Comparison of ENCODE assay signal across 30 mouse cellular contexts in the genomic region with DNA sequence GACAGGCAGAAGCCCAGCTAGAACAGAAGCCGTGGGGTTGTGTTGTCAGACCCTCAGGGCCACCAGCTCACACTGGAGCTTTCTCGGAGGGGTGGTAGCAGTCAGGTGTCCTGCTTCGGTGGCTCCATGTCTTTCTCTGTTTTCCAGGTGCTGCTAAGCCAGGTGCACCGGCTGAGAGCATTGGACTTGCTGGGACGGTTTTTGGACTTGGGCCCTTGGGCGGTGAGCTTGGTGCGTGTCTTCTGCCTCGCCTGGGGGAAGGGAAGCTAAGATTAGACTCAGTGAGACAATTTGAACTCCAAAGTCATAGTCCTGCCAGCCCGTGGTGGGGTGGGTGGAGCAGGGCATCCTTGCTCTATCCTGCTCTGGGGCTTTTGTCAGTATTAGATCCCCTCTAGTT.
DNase-seq lines count a peak whose midpoint lies in the region; ATAC-seq and TF ChIP-seq lines count a peak whose summit lies in the region.
"Had no signal": no experiment of that assay in that cellular context is flagged by ENCODE, and none has a peak within 500 bp of the region (broad histone marks: within the 10 kb centered on the region; RNA-seq: fewer than 3 reads in every experiment).

No protein-coding gene starts in this region.

- peak; percentile 39 for DNase-seq in gastrocnemius, adult 18-20 months (ENCODE audit: low spot score)
- no peak for DNase-seq in gastrocnemius, postnatal 25 days
- DNase-seq in kidney, adult 2 months = peak; percentile 45
- peak; percentile 41 to 73 for DNase-seq in kidney, postnatal 25 days
- DNase-seq in urinary bladder, adult 2 months (ENCODE audit: low spot score) = no peak
- DNase-seq: adrenal gland, postnatal 25 days; B cell, adult 2 months; forebrain, postnatal 0 days; heart, postnatal 14 days; layer of hippocampus, postnatal 36 days; liver, embryonic 13.5 days; lung, adult 18-20 months; lung, postnatal 4 days; right cerebral cortex, adult 18-20 months; thymus, adult 2 months; thymus, postnatal 4 days had no signal

- no peaks in the 10 kb centered on the region for H3K9me3 ChIP-seq in kidney, embryonic 16.5 days (ENCODE audit: low read length)
- H3K9me3 ChIP-seq: embryonic facial prominence, embryonic 10.5 days; embryonic facial prominence, embryonic 15.5 days; forebrain, embryonic 12.5 days; hindbrain, embryonic 10.5 days; hindbrain, embryonic 15.5 days; limb, embryonic 10.5 days; limb, embryonic 15.5 days; liver, embryonic 13.5 days; megakaryocyte, embryonic 14.5 days; midbrain, embryonic 12.5 days; neural tube, embryonic 12.5 days had no signal

- no peaks in the 10 kb centered on the region for H3K4me1 ChIP-seq in kidney, adult 2 months (ENCODE audit: control insufficient read depth, insufficient read depth, low read length)
- no peaks in the 10 kb centered on the region for H3K4me1 ChIP-seq in kidney, embryonic 16.5 days (ENCODE audit: insufficient read depth, low read length)
- H3K4me1 ChIP-seq: embryonic facial prominence, embryonic 15.5 days; limb, embryonic 15.5 days had no signal

- H3K36me3 ChIP-seq in kidney, adult 2 months (ENCODE audit: control insufficient read depth, insufficient read depth, low read length) = no peaks in the 10 kb centered on the region
- H3K36me3 ChIP-seq in kidney, embryonic 16.5 days (ENCODE audit: insufficient read depth, low read length) = peaks cover 34% of the 10 kb centered on the region

- TF ChIP-seq POLR2A in kidney, adult 2 months (IDR thresholded peaks at IDR 0.05; ENCODE audit: low read depth, low read length) = no peak

- ATAC-seq in kidney, embryonic 16.5 days (ENCODE audit: low FRiP score, low TSS enrichment) = no peak
- ATAC-seq: forebrain, postnatal 0 days; inflammation-experienced regulatory T-cells, adult 6 months; lung, postnatal 0 days had no signal

- H3K4me3 ChIP-seq in kidney, adult 2 months (ENCODE audit: insufficient read depth, low read depth, low read length) = no peak overlapping the region
- no peak overlapping the region for H3K4me3 ChIP-seq in kidney, embryonic 16.5 days (ENCODE audit: low read length)
- H3K4me3 ChIP-seq: embryonic facial prominence, embryonic 10.5 days; embryonic facial prominence, embryonic 15.5 days; forebrain, embryonic 12.5 days; hindbrain, embryonic 10.5 days; hindbrain, embryonic 15.5 days; limb, embryonic 10.5 days; limb, embryonic 15.5 days; liver, embryonic 13.5 days; megakaryocyte, embryonic 14.5 days; midbrain, embryonic 12.5 days; myocyte; neural tube, embryonic 12.5 days had no signal

- H3K4me2 ChIP-seq in kidney, embryonic 16.5 days (replicated peaks; ENCODE audit: low read depth, low read length) = no peak overlapping the region
- H3K4me2 ChIP-seq: embryonic facial prominence, embryonic 15.5 days; forebrain, embryonic 12.5 days; hindbrain, embryonic 15.5 days; limb, embryonic 15.5 days; liver, embryonic 13.5 days; midbrain, embryonic 12.5 days; neural tube, embryonic 12.5 days had no signal

- 69% methylated on average over 9 of the region's 9 CpGs for WGBS in kidney, adult 2 months
- 92% methylated on average over 9 of the region's 9 CpGs for WGBS in kidney, embryonic 16.5 days

- no peak overlapping the region for H3K9ac ChIP-seq in kidney, embryonic 16.5 days (replicated peaks; ENCODE audit: low read length)
- H3K9ac ChIP-seq: embryonic facial prominence, embryonic 15.5 days; forebrain, embryonic 12.5 days; forebrain, postnatal 0 days; hindbrain, embryonic 15.5 days; limb, embryonic 15.5 days; liver, embryonic 13.5 days; midbrain, embryonic 12.5 days; neural tube, embryonic 12.5 days had no signal

- H3K27ac ChIP-seq in kidney, adult 2 months (ENCODE audit: insufficient read depth, low read depth, low read length) = no peak overlapping the region
- no peak overlapping the region for H3K27ac ChIP-seq in kidney, embryonic 16.5 days (ENCODE audit: low read length)
- H3K27ac ChIP-seq: embryonic facial prominence, embryonic 10.5 days; embryonic facial prominence, embryonic 15.5 days; forebrain, embryonic 12.5 days; hindbrain, embryonic 10.5 days; hindbrain, embryonic 15.5 days; limb, embryonic 10.5 days; limb, embryonic 15.5 days; liver, embryonic 13.5 days; midbrain, embryonic 12.5 days; neural tube, embryonic 12.5 days had no signal

- no peak for TF ChIP-seq CTCF in kidney, adult 2 months (conservative IDR thresholded peaks at IDR 0.05; ENCODE audit: insufficient read depth, insufficient read length, low read depth, low read length)

- no peaks in the 10 kb centered on the region for H3K27me3 ChIP-seq in kidney, adult 2 months (replicated peaks; ENCODE audit: control insufficient read depth, insufficient read depth, low read length)
- no peaks in the 10 kb centered on the region for H3K27me3 ChIP-seq in kidney, embryonic 16.5 days (ENCODE audit: insufficient read depth, low read length)
- H3K27me3 ChIP-seq: embryonic facial prominence, embryonic 15.5 days; forebrain, embryonic 12.5 days; hindbrain, embryonic 15.5 days; limb, embryonic 15.5 days; liver, embryonic 13.5 days; megakaryocyte, embryonic 14.5 days; midbrain, embryonic 12.5 days; neural tube, embryonic 12.5 days had no signal

Comparison
In these comparisons a context has a peak if more than half of its experiments do, and no peak if none do; other contexts are left out.
1. DNase-seq: peak in gastrocnemius, adult 18-20 months (single experiment), kidney, adult 2 months (single experiment) and kidney, postnatal 25 days (2 of 2); none in gastrocnemius, postnatal 25 days (single experiment) and urinary bladder, adult 2 months (single experiment).